Mouse (Mus musculus): Measurements from ENCODE around the gene Gtpbp1. TPM values are rescaled to one million over a fixed set of nuclear protein-coding genes. Genes with fewer than 3 reads are reported as not detected.
A peak's percentile ranks its signal among the peaks of the same experiment; 100 is the strongest.

Gtpbp1 gene
- polyA plus RNA-seq, 1 experiment from 2014 or later: 13.3 TPM

GRCm38 (mm10) chr15:79747998-79748397, 57.4 kb downstream of the Gtpbp1 start:
- no peak overlapping the region for H3K9ac ChIP-seq (ENCODE audit: low read length)
- no peaks in the 10 kb centered on the region for H3K9me3 ChIP-seq (ENCODE audit: control insufficient read depth, low read length)
- H3K4me1 ChIP-seq (replicated peaks; ENCODE audit: control insufficient read depth, insufficient read depth): no peaks in the 10 kb centered on the region
- no peak overlapping the region for H3K27ac ChIP-seq (replicated peaks)
- TF ChIP-seq EP300 (optimal IDR thresholded peaks at IDR 0.05) (no peak), CTCF (IDR thresholded peaks at IDR 0.05; ENCODE audit: low read depth) (peak; percentile 66)
- 68% methylated on average over 11 of the region's 11 CpGs for WGBS
- no peak overlapping the region for H3K4me2 ChIP-seq (replicated peaks; ENCODE audit: low read depth)
- H3K4me3 ChIP-seq (ENCODE audit: low read depth, low read length): no peak overlapping the region
- DNase-seq (ENCODE audit: low spot score): peak; percentile 35
- no peak for ATAC-seq (ENCODE audit: low FRiP score, low TSS enrichment)
- no peaks in the 10 kb centered on the region for H3K36me3 ChIP-seq (ENCODE audit: control insufficient read depth, insufficient read depth, low read length)
- H3K27me3 ChIP-seq (ENCODE audit: control insufficient read depth, insufficient read depth, low read length): no peaks in the 10 kb centered on the region

DNA sequence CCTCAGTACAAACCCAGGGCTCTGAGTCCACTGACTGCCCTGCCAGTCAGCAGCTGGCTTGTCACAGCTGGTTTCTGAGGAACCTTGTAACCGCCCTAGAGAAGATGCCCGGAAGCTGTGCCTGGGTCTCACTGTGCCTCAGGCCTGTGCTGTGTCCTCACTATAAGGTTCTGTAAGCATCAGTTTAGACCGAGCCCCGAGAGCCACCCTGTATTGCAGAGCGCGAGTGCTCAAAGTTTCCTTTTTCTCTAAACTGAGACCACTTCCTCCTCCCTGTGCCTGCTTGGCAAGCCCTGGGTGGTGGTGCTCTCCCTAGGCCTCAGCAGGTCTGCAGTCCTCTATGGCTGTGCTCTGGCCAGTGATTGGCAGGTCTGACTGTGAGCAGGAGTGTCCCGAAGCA, 58.5 kb downstream of the Gtpbp1 start:
- ATAC-seq (ENCODE audit: low FRiP score, low TSS enrichment) (no peak), DNase-seq (ENCODE audit: low spot score) (no peak)
- no peaks in the 10 kb centered on the region for H3K27me3 ChIP-seq (ENCODE audit: control insufficient read depth, insufficient read depth, low read length)
- no peak overlapping the region for H3K27ac ChIP-seq (replicated peaks)
- no peaks in the 10 kb centered on the region for H3K9me3 ChIP-seq (ENCODE audit: control insufficient read depth, low read length)
- H3K9ac ChIP-seq (ENCODE audit: low read length): no peak overlapping the region
- TF ChIP-seq EP300 (optimal IDR thresholded peaks at IDR 0.05): no peak
- no peak overlapping the region for H3K4me2 ChIP-seq (replicated peaks; ENCODE audit: low read depth)
- no peak overlapping the region for H3K4me3 ChIP-seq (ENCODE audit: low read depth, low read length)
- H3K4me1 ChIP-seq (replicated peaks; ENCODE audit: control insufficient read depth, insufficient read depth): no peaks in the 10 kb centered on the region
- no peaks in the 10 kb centered on the region for H3K36me3 ChIP-seq (ENCODE audit: control insufficient read depth, insufficient read depth, low read length)
- WGBS: 89% methylated on average over 7 of the region's 7 CpGs

DNA sequence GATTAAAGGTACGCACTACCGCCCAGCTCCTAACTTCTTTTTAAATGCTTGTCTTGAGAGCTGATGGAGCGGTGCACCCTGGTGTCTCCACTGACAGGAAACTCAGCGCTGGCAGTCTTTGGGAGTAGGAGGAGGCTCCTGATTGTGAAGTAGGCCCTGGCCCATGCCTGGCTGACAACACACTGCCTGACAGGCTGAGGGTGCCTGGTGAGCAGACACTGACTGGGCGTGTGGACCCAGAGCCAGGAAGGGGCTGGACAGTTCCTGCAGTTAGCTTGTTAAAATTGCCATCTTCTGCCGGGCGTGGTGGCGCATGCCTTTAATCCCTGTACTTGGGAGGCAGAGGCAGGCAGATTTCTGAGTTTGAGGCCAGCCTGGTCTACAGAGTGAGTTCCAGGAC, 59.6 kb downstream of the Gtpbp1 start:
- Histone ChIP-seq H3K9me3 (ENCODE audit: control insufficient read depth, low read length) (no peaks in the 10 kb centered on the region), H3K27ac (replicated peaks) (no peak overlapping the region), H3K4me3 (ENCODE audit: low read depth, low read length) (no peak overlapping the region), H3K4me2 (replicated peaks; ENCODE audit: low read depth) (no peak overlapping the region), H3K9ac (ENCODE audit: low read length) (no peak overlapping the region), H3K4me1 (replicated peaks; ENCODE audit: control insufficient read depth, insufficient read depth) (no peaks in the 10 kb centered on the region), H3K36me3 (ENCODE audit: control insufficient read depth, insufficient read depth, low read length) (no peaks in the 10 kb centered on the region), H3K27me3 (ENCODE audit: control insufficient read depth, insufficient read depth, low read length) (no peaks in the 10 kb centered on the region)
- ATAC-seq (ENCODE audit: low FRiP score, low TSS enrichment): no peak
- no peak for TF ChIP-seq EP300 (optimal IDR thresholded peaks at IDR 0.05)
- no peak for TF ChIP-seq CTCF (IDR thresholded peaks at IDR 0.05; ENCODE audit: low read depth)
- DNase-seq (ENCODE audit: low spot score): no peak
- 84% methylated on average over 8 of the region's 8 CpGs for WGBS

DNA sequence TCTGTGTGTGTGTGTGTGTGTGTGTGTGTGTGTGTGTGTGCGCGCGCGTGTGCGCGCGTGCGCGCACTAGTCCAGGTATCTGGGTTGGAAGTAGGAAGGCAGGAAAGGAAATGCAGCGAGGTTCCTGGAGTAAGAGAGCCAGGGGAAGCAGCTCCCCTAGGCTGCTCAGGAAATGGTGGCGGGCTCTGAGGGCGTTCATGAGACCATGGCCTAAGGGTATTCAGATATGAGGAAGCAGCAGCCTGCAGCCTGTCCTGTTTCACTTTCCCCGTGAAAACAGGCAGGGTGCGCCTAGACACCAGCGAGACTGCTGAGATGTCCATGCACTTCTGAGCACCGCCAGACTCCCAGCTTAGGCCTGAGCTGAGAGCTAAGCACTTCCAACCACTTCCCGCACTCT, 61.1 kb downstream of the Gtpbp1 start:
- Histone ChIP-seq H3K9ac (ENCODE audit: low read length) (no peak overlapping the region), H3K27ac (replicated peaks) (no peak overlapping the region; the same call in 1 of the 2 replicates), H3K36me3 (ENCODE audit: control insufficient read depth, insufficient read depth, low read length) (no peaks in the 10 kb centered on the region), H3K4me3 (ENCODE audit: low read depth, low read length) (no peak overlapping the region), H3K27me3 (ENCODE audit: control insufficient read depth, insufficient read depth, low read length) (no peaks in the 10 kb centered on the region), H3K9me3 (ENCODE audit: control insufficient read depth, low read length) (no peaks in the 10 kb centered on the region), H3K4me2 (replicated peaks; ENCODE audit: low read depth) (no peak overlapping the region), H3K4me1 (replicated peaks; ENCODE audit: control insufficient read depth, insufficient read depth) (no peaks in the 10 kb centered on the region)
- no peak for TF ChIP-seq EP300 (optimal IDR thresholded peaks at IDR 0.05)
- no peak for TF ChIP-seq CTCF (IDR thresholded peaks at IDR 0.05; ENCODE audit: low read depth)
- DNase-seq (ENCODE audit: low spot score) (no peak), ATAC-seq (ENCODE audit: low FRiP score, low TSS enrichment) (no peak)
- WGBS: 84% methylated on average over 17 of the region's 17 CpGs

DNA sequence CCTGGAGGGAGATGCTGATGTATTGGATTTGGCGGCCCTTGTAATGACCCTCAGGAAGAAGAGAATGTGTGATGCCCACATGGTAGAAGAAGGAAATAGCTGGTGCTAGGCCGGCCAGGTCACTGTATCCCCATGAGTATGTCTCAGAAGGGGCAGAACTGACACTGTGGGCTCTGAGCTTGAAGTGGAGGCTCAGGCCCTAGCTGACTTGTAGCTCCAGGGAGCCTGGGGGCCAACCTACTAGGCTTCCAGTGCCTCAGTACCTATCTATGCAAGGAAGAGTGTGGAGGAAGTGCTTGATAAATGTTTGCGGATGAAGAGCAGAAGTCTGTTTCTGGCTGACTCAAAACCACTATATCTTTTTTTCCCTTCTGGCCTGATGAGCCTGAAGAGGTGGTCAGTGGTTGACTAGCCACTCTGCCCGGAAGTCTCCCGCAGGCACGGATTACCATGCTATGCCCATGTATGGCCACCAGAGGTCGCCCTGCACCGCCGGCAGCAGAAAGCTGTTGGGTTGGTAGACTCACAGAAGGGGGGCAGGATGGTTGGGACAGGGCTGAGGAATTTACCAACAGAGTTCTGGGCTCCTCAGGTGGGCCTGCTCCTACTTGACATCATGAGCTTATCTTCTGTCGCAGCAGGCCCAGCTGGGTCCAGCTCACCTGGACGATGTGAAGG, 62.2 kb downstream of the Gtpbp1 start:
- H3K4me3 ChIP-seq (ENCODE audit: low read depth, low read length): no peak overlapping the region
- no peaks in the 10 kb centered on the region for H3K36me3 ChIP-seq (ENCODE audit: control insufficient read depth, insufficient read depth, low read length)
- no peaks in the 10 kb centered on the region for H3K27me3 ChIP-seq (ENCODE audit: control insufficient read depth, insufficient read depth, low read length)
- H3K9me3 ChIP-seq (ENCODE audit: control insufficient read depth, low read length): no peaks in the 10 kb centered on the region
- no peak overlapping the region for H3K27ac ChIP-seq (replicated peaks)
- DNase-seq (ENCODE audit: low spot score) (peak; percentile 78), ATAC-seq (ENCODE audit: low FRiP score, low TSS enrichment) (peak; percentile 59)
- H3K9ac ChIP-seq (ENCODE audit: low read length): no peak overlapping the region
- no peak overlapping the region for H3K4me2 ChIP-seq (replicated peaks; ENCODE audit: low read depth)
- no peaks in the 10 kb centered on the region for H3K4me1 ChIP-seq (replicated peaks; ENCODE audit: control insufficient read depth, insufficient read depth)
- TF ChIP-seq CTCF (IDR thresholded peaks at IDR 0.05; ENCODE audit: low read depth): peak; percentile 100
- no peak for TF ChIP-seq EP300 (optimal IDR thresholded peaks at IDR 0.05)
- 23% methylated on average over 11 of the region's 11 CpGs for WGBS

- ATAC-seq (ENCODE audit: low FRiP score, low TSS enrichment): peak; percentile 43; the same call in 1 of the 2 replicates
- no peak overlapping the region for H3K27ac ChIP-seq (replicated peaks)
- no peak overlapping the region for H3K9ac ChIP-seq (ENCODE audit: low read length)
- no peak overlapping the region for H3K4me3 ChIP-seq (ENCODE audit: low read depth, low read length)
- no peak for DNase-seq (ENCODE audit: low spot score)
- TF ChIP-seq CTCF (IDR thresholded peaks at IDR 0.05; ENCODE audit: low read depth): no peak
- H3K9me3 ChIP-seq (ENCODE audit: control insufficient read depth, low read length): no peaks in the 10 kb centered on the region
- 81% methylated on average over 3 of the region's 3 CpGs for WGBS
- H3K36me3 ChIP-seq (ENCODE audit: control insufficient read depth, insufficient read depth, low read length): no peaks in the 10 kb centered on the region
- H3K4me2 ChIP-seq (replicated peaks; ENCODE audit: low read depth): no peak overlapping the region
- no peaks in the 10 kb centered on the region for H3K4me1 ChIP-seq (replicated peaks; ENCODE audit: control insufficient read depth, insufficient read depth)
- H3K27me3 ChIP-seq (ENCODE audit: control insufficient read depth, insufficient read depth, low read length): no peaks in the 10 kb centered on the region
Observed at GRCm38 (mm10) chr15:79753420-79753752, 62.7 kb downstream of the Gtpbp1 start.
